Mouse (Mus musculus): Measurements from ENCODE around the gene Psmd14. TPM values are rescaled to one million over a fixed set of nuclear protein-coding genes. Genes with fewer than 3 reads are reported as not detected.
A peak's percentile ranks its signal among the peaks of the same experiment; 100 is the strongest.

Gene Psmd14
- 100 to 1,000 TPM; 103 to 132 (median 114) TPM for total RNA-seq (2022)

- DNase-seq (ENCODE audit: low spot score in 2 of 2), result peak; percentile 72 to 81
Measured at GRCm38 (mm10) chr2:61711108-61712040, at the start of gene Psmd14. Psmd14 (plus strand) TSS chr2:61711694.

GRCm38 (mm10) chr2:61662833-61663232 is 48.7 kb upstream of the Psmd14 start:
- DNase-seq (ENCODE audit: low spot score in 2 of 2), result no peak

GRCm38 (mm10) chr2:61663573-61664241 is 47.8 kb upstream of the Psmd14 start:
- no peak for DNase-seq (ENCODE audit: low spot score in 2 of 2)

GRCm38 (mm10) chr2:61667420-61667819 is 44.1 kb upstream of the Psmd14 start:
- DNase-seq (ENCODE audit: low spot score in 2 of 2), result no peak

GRCm38 (mm10) chr2:61668260-61668659 is 43.2 kb upstream of the Psmd14 start:
- DNase-seq (ENCODE audit: low spot score in 2 of 2), result peak in 1 of 2 experiments; percentile 42

GRCm38 (mm10) chr2:61674555-61674954 is 36.9 kb upstream of the Psmd14 start:
- DNase-seq (ENCODE audit: low spot score in 2 of 2), result no peak

GRCm38 (mm10) chr2:61681572-61681971 is 29.9 kb upstream of the Psmd14 start:
- DNase-seq (ENCODE audit: low spot score in 2 of 2), result no peak

GRCm38 (mm10) chr2:61686533-61686932 is 25.0 kb upstream of the Psmd14 start:
- no peak for DNase-seq (ENCODE audit: low spot score in 2 of 2)

- DNase-seq (ENCODE audit: low spot score in 2 of 2), result no peak
Measured at GRCm38 (mm10) chr2:61689086-61689485, 22.4 kb upstream of the Psmd14 start.

- DNase-seq (ENCODE audit: low spot score in 2 of 2), result no peak
Measured at GRCm38 (mm10) chr2:61709570-61709969, 1.9 kb upstream of the Psmd14 start.

- no peak for DNase-seq (ENCODE audit: low spot score in 2 of 2)
Measured at GRCm38 (mm10) chr2:61712526-61712925, 1.0 kb downstream of the Psmd14 start.

- DNase-seq (ENCODE audit: low spot score in 2 of 2), result no peak
Measured at GRCm38 (mm10) chr2:61722401-61722982, 11.0 kb downstream of the Psmd14 start.

GRCm38 (mm10) chr2:61732802-61733486 is 21.4 kb downstream of the Psmd14 start:
- DNase-seq (ENCODE audit: low spot score in 2 of 2), result no peak

GRCm38 (mm10) chr2:61734175-61734574 is 22.7 kb downstream of the Psmd14 start:
- DNase-seq (ENCODE audit: low spot score in 2 of 2), result no peak

- DNase-seq (ENCODE audit: low spot score in 2 of 2), result no peak
Measured at GRCm38 (mm10) chr2:61746051-61746450, 34.6 kb downstream of the Psmd14 start.

- DNase-seq (ENCODE audit: low spot score in 2 of 2), result no peak
Measured at GRCm38 (mm10) chr2:61746580-61746979, 35.1 kb downstream of the Psmd14 start.

- no peak for DNase-seq (ENCODE audit: low spot score in 2 of 2)
Measured at GRCm38 (mm10) chr2:61747411-61747810, 35.9 kb downstream of the Psmd14 start.

GRCm38 (mm10) chr2:61750702-61751101 is 39.2 kb downstream of the Psmd14 start:
- DNase-seq (ENCODE audit: low spot score in 2 of 2), result no peak

- no peak for DNase-seq (ENCODE audit: low spot score in 2 of 2)
Measured at GRCm38 (mm10) chr2:61751286-61751685, 39.8 kb downstream of the Psmd14 start.

GRCm38 (mm10) chr2:61752362-61752761 is 40.9 kb downstream of the Psmd14 start:
- DNase-seq (ENCODE audit: low spot score in 2 of 2), result no peak

GRCm38 (mm10) chr2:61754989-61755388 is 43.5 kb downstream of the Psmd14 start:
- no peak for DNase-seq (ENCODE audit: low spot score in 2 of 2)

All from left cerebral cortex, adult 8-10 months (tissue).